Mouse (Mus musculus) MEL (cell line): ENCODE data around the gene Rnaseh2c.

Experiments
- BHLHE40 ChIP-seq: IDR thresholded peaks from 2 replicates; pipeline ENCODE4 v1.6.1; 2012; ENCODE audit warnings: low read depth, mild to moderate bottlenecking, inconsistent platforms, low read length, improper control_type of control experiment, borderline replicate concordance
- CTCF ChIP-seq, 3 experiments: IDR thresholded peaks in 2 of 3; conservative IDR thresholded peaks in 1 of 3; 2 replicates each; pipeline ENCODE4 v1.5.1; 2011 to 2012; ENCODE audit warnings: low read length in 3 of 3, low read depth in 2 of 3, mild to moderate bottlenecking in 2 of 3, improper control_type of control experiment in 1 of 3, inconsistent platforms in 1 of 3, mixed read lengths in 1 of 3, moderate library complexity in 1 of 3; ENCODE audit not compliant: control insufficient read depth in 1 of 3, insufficient read depth in 1 of 3, poor library complexity in 1 of 3, severe bottlenecking in 1 of 3
- EP300 ChIP-seq, 2 experiments: IDR thresholded peaks; 2 replicates each; pipeline ENCODE4 v1.6.1; 2011; ENCODE audit warnings: improper control_type of control experiment in 2 of 2, low read length in 2 of 2, low read depth in 1 of 2, mild to moderate bottlenecking in 1 of 2
- MAFK ChIP-seq: IDR thresholded peaks from 2 replicates; pipeline ENCODE4 v1.6.1; 2011; ENCODE audit warnings: low read depth, mild to moderate bottlenecking, low read length, improper control_type of control experiment, borderline replicate concordance
- MYC ChIP-seq: IDR thresholded peaks from 2 replicates; pipeline ENCODE4 v1.6.1; 2011; ENCODE audit warnings: low read depth, mild to moderate bottlenecking, low read length, improper control_type of control experiment, moderate library complexity
- POLR2A ChIP-seq, 2 experiments: IDR thresholded peaks; 2 replicates each; pipeline ENCODE4 v1.6.1; 2011 to 2012; ENCODE audit warnings: low read length in 2 of 2, mild to moderate bottlenecking in 2 of 2, control low read depth in 1 of 2, improper control_type of control experiment in 1 of 2, low read depth in 1 of 2, moderate library complexity in 1 of 2; ENCODE audit not compliant: control insufficient read depth in 1 of 2, insufficient read depth in 1 of 2, poor library complexity in 1 of 2
- SMC3 ChIP-seq: IDR thresholded peaks from 2 replicates; pipeline ENCODE4 v1.6.1; 2011; ENCODE audit warnings: low read depth, low read length, improper control_type of control experiment
- TAL1 ChIP-seq: IDR thresholded peaks from 2 replicates; pipeline ENCODE4 v1.6.1; 2012; ENCODE audit warnings: mild to moderate bottlenecking, inconsistent platforms, low read length, moderate library complexity, mixed read lengths
- TBP ChIP-seq: IDR thresholded peaks from 2 replicates; pipeline ENCODE4 v1.8.0; 2011; ENCODE audit warnings: low read depth, low read length, improper control_type of control experiment
- USF1 ChIP-seq: IDR thresholded peaks from 2 replicates; pipeline ENCODE4 v1.6.1; 2014; ENCODE audit warnings: low read depth, mild to moderate bottlenecking, inconsistent platforms, low read length, improper control_type of control experiment, moderate library complexity
- ZC3H11A ChIP-seq: IDR thresholded peaks from 2 replicates; pipeline ENCODE4 v1.6.1; 2012; ENCODE audit warnings: low read depth, mild to moderate bottlenecking, inconsistent platforms, low read length, improper control_type of control experiment

DNA sequence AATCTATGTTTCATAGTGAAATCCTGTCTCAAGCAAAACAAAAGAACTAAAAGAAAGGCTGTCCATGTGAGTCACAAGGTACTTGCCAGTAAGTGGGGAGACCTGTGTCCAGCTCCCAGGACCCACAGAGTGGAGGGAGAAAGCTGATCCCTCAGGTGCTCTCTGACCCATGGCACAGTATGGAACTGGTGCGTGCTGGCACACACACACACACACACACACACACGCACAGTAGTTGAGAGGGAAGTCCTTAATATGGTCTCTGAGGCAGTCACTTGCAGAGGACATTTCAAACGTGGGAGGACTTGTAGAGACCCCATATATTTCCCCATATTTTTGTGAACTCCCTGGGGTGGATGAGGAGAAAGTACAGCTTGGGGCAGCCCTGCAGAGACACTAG lies 39.8 kb upstream of the Rnaseh2c start:
- TF ChIP-seq USF1 (no peak), BHLHE40 (no peak), MAFK (no peak), TBP (no peak), CTCF (IDR thresholded peaks at IDR 0.05 in 2 of 3, conservative IDR thresholded peaks at IDR 0.05 in 1 of 3; ENCODE audit: control insufficient read depth in 1 of 3, insufficient read depth in 1 of 3, low read depth in 2 of 3, low read length in 3 of 3, poor library complexity in 1 of 3, severe bottlenecking in 1 of 3) (no peak), EP300 (IDR thresholded peaks at IDR 0.05; ENCODE audit: low read depth in 1 of 2, low read length in 2 of 2) (no peak), TAL1 (no peak), ZC3H11A (no peak), MYC (no peak), POLR2A (IDR thresholded peaks at IDR 0.05; ENCODE audit: control insufficient read depth in 1 of 2, insufficient read depth in 1 of 2, low read depth in 1 of 2, low read length in 2 of 2, poor library complexity in 1 of 2) (no peak), SMC3 (no peak)
